Mouse (Mus musculus) C2C12 (cell line): ENCODE results near the gene Ubac2.

ENCODE experiments used
- CTCF ChIP-seq: IDR thresholded peaks from one replicate; pipeline ENCODE4 v1.5.1; 2011; ENCODE audit not compliant: control insufficient read depth, insufficient read depth, insufficient read length
- MYOD1 ChIP-seq: IDR thresholded peaks from one replicate; pipeline ENCODE4 v1.6.1; 2011; ENCODE audit warnings: low read depth; ENCODE audit not compliant: control insufficient read depth, insufficient read length
- MYOG ChIP-seq: IDR thresholded peaks from one replicate; pipeline ENCODE4 v1.6.1; 2011; ENCODE audit not compliant: control insufficient read depth, insufficient read length; ENCODE audit errors: extremely low read depth

DNA sequence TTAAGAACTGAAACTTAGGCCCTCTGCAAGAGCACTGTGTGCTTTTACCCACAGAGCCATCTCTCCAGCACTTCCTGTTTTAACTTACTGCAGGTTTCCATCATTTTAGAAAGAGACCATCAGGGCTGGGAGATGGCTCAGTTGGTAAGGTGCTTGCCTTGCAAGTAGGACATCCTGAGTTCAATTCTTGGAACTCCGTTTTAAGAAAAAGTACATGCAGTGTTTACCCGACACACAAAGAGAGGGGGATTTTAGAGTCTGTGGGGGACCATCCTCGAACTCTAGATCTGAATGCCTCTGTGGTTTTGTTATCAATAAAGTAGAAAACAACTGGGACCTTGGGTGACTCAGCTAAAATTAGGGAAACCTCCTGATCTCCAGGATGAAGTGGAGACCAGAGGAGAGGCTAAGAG is 163.0 kb downstream of the Ubac2 start:
- TF ChIP-seq CTCF (no peak), MYOG (no peak), MYOD1 (no peak)
